Mouse (Mus musculus) liver, embryonic 16.5 days (tissue): Measurements from ENCODE around the gene BC051665. TPM values are rescaled to one million over a fixed set of nuclear protein-coding genes. Genes with fewer than 3 reads are reported as not detected.

ENCODE experiments used
- ATAC-seq: fragments of 200-750 bp; cut with Nextera tagmentation; 2 replicates; pipeline ENCODE4 v1.8.0; 2017; ENCODE audit warnings: low read depth, mild to moderate bottlenecking, moderate number of reproducible peaks, moderate library complexity
- H3K27ac ChIP-seq: fragments of 300-500 bp; sonication (generic); 2 replicates; pipeline ENCODE4 v1.5.1; 2014; ENCODE audit warnings: mild to moderate bottlenecking, low read length
- H3K27me3 ChIP-seq: fragments of 300-500 bp; sonication (generic); 2 replicates; pipeline ENCODE4 v1.6.1; 2014; ENCODE audit warnings: low read depth, low read length, mixed read lengths; ENCODE audit not compliant: control insufficient read depth, insufficient read depth
- H3K36me3 ChIP-seq: fragments of 300-500 bp; sonication (generic); 2 replicates; pipeline ENCODE4 v1.6.1; 2014; ENCODE audit warnings: mild to moderate bottlenecking; ENCODE audit not compliant: control insufficient read depth, insufficient read depth
- H3K4me1 ChIP-seq: fragments of 300-500 bp; sonication (generic); 2 replicates; pipeline ENCODE4 v1.6.1; 2014; ENCODE audit warnings: low read depth, low read length, mixed read lengths; ENCODE audit not compliant: control insufficient read depth
- H3K4me2 ChIP-seq: fragments of 300-500 bp; sonication (generic); 2 replicates; pipeline ENCODE4 v1.6.1; 2014; ENCODE audit warnings: low read depth, low read length, mixed read lengths
- H3K4me3 ChIP-seq: fragments of 300-500 bp; sonication (generic); 2 replicates; pipeline ENCODE4 v1.5.1; 2014; ENCODE audit warnings: low read depth, mild to moderate bottlenecking, low read length
- H3K9ac ChIP-seq: fragments of 300-500 bp; sonication (generic); 2 replicates; pipeline ENCODE4 v1.6.1; 2014; ENCODE audit warnings: low read depth, low read length
- H3K9me3 ChIP-seq: fragments of 300-500 bp; sonication (generic); replicated peaks from 2 replicates; pipeline ENCODE4 v1.6.1; 2016; ENCODE audit warnings: low read length; ENCODE audit not compliant: control insufficient read depth
- WGBS: fragments of 180-500 bp; shearing (Covaris S2); extraction: QIAGEN DNeasy Blood & Tissue Kit; methylation state at CpG from one replicate; pipeline ENCODE4 v1.1.7; 2014; ENCODE audit not compliant: insufficient replicate concordance; 5-methylcytosine and 5-hydroxymethylcytosine counted together
- polyA plus RNA-seq: library from polyadenylated mRNA; unstranded; fragments of >200 nt; fragmentation: Nextera tagmentation; extraction: Ambion mirVana; gene quantifications from 2 replicates; pipeline ENCODE4 v1.2.1, GENCODE M21; 2015

Gene BC051665
- polyA plus RNA-seq, 1 experiment from 2014 or later = not detected

DNA sequence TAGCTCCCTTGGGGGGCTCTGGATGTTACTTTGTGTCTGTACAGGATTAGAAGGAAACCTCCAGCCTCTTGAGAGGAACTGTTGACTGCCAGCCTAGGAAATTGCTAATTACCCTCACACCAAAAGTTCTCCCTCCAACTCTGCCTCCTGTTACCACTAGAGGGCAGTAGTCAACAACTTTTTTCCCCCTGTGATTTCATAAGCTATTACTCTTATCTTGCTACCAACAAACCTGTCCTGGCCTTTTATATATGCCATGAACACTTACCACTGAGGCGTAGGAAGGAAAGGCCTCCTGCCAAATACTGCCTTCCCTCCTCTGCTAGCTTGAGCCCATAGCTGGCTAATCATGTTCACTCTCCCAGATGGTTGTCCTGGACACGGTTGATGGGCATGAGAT is 37.6 kb downstream of the BC051665 start:
- H3K4me2 ChIP-seq = no peak overlapping the region
- no peaks in the 10 kb centered on the region for H3K27me3 ChIP-seq
- no peak for ATAC-seq
- H3K4me3 ChIP-seq = no peak overlapping the region
- 67% methylated on average over 2 of the region's 2 CpGs for WGBS
- no peak overlapping the region for H3K27ac ChIP-seq
- H3K36me3 ChIP-seq = peaks cover 10% of the 10 kb centered on the region; the same call in 1 of the 2 replicates
- no peak overlapping the region for H3K9ac ChIP-seq
- no peaks in the 10 kb centered on the region for H3K9me3 ChIP-seq
- peaks cover 24% of the 10 kb centered on the region for H3K4me1 ChIP-seq

DNA sequence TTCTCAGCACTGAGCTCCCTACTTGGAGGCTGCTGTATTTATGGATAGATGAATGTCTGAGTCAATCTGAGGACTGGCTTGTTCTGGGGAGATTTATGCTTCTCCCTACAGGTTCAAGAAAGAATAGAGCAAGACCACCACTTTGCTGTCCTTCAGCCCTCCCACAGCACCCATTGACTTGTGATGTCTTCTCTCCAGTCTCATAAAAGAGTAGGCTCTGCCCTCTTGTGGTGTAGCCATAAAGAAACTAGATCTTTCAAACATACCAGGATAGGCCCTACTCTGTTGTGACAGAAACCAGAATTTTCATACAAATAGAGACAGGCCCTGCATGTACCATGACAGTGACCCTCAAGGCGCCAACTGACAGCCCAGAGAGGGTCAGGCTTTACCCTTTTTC is 39.0 kb downstream of the BC051665 start:
- no peak for ATAC-seq

DNA sequence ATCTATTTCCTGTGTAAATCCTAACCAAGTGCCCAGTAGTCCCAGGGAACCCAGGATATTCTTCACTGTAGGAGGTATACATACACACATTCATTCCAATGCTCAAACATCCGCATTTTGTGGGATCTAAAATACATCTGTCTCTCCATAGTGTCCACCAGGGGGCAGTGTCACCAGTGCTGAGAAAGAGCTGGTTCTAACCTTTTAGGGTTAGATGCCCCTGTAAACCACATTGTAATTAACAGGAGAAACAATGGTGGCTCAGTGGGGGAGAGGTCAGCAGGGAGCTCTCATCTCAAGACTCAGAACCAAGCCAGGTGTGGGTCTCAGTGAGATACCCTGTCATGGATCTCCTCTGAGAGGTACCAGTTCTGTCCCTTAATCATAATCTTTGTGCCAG is 39.9 kb downstream of the BC051665 start:
- Histone ChIP-seq H3K4me1 (peaks cover 36% of the 10 kb centered on the region), H3K36me3 (no peaks in the 10 kb centered on the region; the same call in 1 of the 2 replicates), H3K27ac (no peak overlapping the region), H3K4me3 (no peak overlapping the region), H3K9me3 (no peaks in the 10 kb centered on the region), H3K4me2 (no peak overlapping the region), H3K9ac (no peak overlapping the region), H3K27me3 (no peaks in the 10 kb centered on the region)
- 37% methylated on average over 1 of the region's 1 CpGs for WGBS
- no peak for ATAC-seq

More for the DNA sequence above, 39.0 kb downstream of the BC051665 start:
- Histone ChIP-seq H3K9me3 (no peaks in the 10 kb centered on the region), H3K4me2 (no peak overlapping the region), H3K36me3 (peaks cover 3% of the 10 kb centered on the region; the same call in 1 of the 2 replicates), H3K4me1 (peaks cover 36% of the 10 kb centered on the region), H3K9ac (no peak overlapping the region), H3K27me3 (no peaks in the 10 kb centered on the region), H3K4me3 (no peak overlapping the region), H3K27ac (no peak overlapping the region)
- 88% methylated on average over 1 of the region's 1 CpGs for WGBS

DNA sequence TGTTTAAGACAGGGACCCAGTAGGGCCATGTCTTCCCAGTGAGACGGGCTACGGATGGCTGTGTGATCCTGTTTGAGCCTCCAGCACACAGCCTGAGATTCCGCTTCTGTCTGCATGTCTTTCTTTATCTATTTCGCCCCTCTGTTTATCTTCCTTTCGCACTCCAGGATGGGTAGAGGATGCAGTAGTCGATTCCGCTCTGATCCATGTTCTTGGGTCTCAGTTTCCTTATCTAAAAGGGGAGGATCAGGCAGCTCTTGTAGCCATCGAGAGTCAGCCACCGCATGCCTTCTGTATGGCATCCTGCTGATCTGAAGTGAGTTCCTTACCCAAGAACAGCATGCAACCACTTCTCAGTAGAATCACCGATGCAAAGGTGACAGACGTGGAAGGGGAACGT is 40.8 kb downstream of the BC051665 start:
- Histone ChIP-seq H3K27ac (peak overlapping the region; percentile 62), H3K4me2 (peak overlapping the region; percentile 22), H3K9ac (no peak overlapping the region), H3K36me3 (no peaks in the 10 kb centered on the region; the same call in 1 of the 2 replicates), H3K4me1 (peaks cover 36% of the 10 kb centered on the region), H3K4me3 (no peak overlapping the region), H3K27me3 (no peaks in the 10 kb centered on the region), H3K9me3 (no peaks in the 10 kb centered on the region)
- peak; percentile 72 for ATAC-seq
- WGBS = 38% methylated on average over 12 of the region's 12 CpGs

GRCm38 (mm10) chr13:60744736-60745135 is 41.4 kb downstream of the BC051665 start:
- Histone ChIP-seq H3K27me3 (no peaks in the 10 kb centered on the region), H3K27ac (peak overlapping the region; percentile 39), H3K36me3 (peaks cover 4% of the 10 kb centered on the region), H3K4me1 (peaks cover 36% of the 10 kb centered on the region), H3K9ac (no peak overlapping the region), H3K9me3 (no peaks in the 10 kb centered on the region), H3K4me3 (no peak overlapping the region), H3K4me2 (peak overlapping the region; percentile 22)
- WGBS = 43% methylated on average over 3 of the region's 3 CpGs
- ATAC-seq = no peak

DNA sequence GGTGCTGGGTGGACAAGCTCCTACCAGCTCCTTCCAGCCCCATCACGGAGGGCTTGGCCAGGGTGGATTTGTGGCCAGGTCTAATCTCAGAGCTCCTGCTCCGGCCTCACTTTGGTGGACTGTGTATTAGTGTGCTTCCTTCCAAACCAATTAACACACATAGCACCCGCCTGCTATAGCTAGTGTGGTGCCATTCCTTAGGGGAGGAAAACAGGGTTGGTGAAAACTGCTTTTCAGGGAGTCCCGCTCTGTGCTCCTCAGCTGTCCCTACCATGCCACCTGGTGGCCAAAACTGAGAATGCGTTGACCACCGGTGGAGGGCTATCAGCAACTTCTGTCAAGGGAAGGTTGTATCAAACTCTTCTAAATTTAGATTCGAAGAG is 42.1 kb downstream of the BC051665 start:
- Histone ChIP-seq H3K27ac (peak overlapping the region; percentile 66; the same call in 1 of the 2 replicates), H3K36me3 (peaks cover 4% of the 10 kb centered on the region), H3K4me2 (peak overlapping the region; percentile 41), H3K9me3 (no peaks in the 10 kb centered on the region), H3K4me3 (no peak overlapping the region), H3K9ac (no peak overlapping the region), H3K4me1 (peaks cover 36% of the 10 kb centered on the region), H3K27me3 (no peaks in the 10 kb centered on the region)
- ATAC-seq = peak; percentile 54
- WGBS = 15% methylated on average over 7 of the region's 7 CpGs

DNA sequence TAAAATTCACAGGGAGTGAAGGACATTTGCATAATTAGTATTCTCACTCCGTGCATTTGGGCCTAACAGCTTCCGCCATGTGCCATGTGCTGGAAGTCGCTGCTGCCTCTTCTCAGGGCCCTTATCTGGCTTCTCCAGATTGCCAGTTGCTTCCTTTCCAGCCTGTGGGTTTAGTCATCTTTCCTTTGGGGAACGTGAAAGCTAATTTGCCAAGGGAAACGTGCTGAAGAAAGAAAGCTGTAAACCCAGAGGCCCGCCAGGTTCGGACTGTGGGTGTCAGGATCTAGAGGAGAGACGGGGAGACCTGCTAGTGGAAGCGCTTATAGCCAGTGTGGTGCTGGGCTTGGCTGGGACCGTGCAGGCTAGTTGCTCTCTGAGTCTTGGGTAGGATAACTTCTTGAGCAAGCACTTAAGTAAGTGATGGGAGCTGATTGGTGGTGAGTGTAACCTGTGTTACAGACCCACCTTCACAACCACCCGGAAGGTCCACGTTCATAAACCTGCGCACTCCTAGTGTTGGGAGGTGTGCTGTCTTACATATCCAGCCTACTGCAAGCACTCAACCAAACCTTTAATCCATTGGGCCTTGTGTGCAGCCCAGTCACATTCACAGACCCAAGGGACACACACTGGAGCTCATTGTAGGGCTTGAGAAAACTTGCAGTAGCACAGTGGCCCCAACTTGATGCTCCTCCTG is 42.6 kb downstream of the BC051665 start:
- Histone ChIP-seq H3K27me3 (no peaks in the 10 kb centered on the region), H3K36me3 (peaks cover 4% of the 10 kb centered on the region), H3K9ac (no peak overlapping the region), H3K9me3 (no peaks in the 10 kb centered on the region), H3K4me1 (peaks cover 36% of the 10 kb centered on the region), H3K4me3 (no peak overlapping the region; the same call in 1 of the 2 replicates), H3K4me2 (peak overlapping the region; percentile 41), H3K27ac (peak overlapping the region; percentile 66)
- peak; percentile 65 for ATAC-seq
- 24% methylated on average over 13 of the region's 13 CpGs for WGBS

DNA sequence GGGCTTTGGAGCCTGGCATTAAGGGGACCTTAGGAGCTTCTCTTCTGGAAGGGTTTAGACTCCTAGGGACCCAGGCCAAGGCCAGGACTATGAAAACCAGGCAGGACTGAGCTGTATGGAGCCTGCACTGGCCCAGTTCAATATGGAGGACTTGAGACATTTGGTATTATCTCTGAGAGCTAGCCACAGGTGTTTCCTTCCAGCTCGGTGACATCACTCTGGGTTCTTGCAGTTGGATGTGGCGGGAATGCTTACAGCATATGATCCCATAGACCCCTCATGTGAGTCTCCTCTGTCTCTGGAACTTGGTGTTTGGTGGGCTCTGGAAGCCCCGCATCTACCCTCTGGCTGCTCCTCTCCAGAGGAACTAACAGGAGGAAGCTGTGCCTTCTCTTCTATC is 43.6 kb downstream of the BC051665 start:
- Histone ChIP-seq H3K27me3 (no peaks in the 10 kb centered on the region), H3K36me3 (peaks cover 4% of the 10 kb centered on the region), H3K4me1 (peaks cover 44% of the 10 kb centered on the region), H3K9ac (no peak overlapping the region), H3K4me3 (no peak overlapping the region), H3K4me2 (0 out of 2 replicates have a peak overlapping the region, but pooled peaks have one; percentile 6), H3K9me3 (no peaks in the 10 kb centered on the region), H3K27ac (peak overlapping the region; percentile 66)
- ATAC-seq = no peak
- 36% methylated on average over 3 of the region's 3 CpGs for WGBS

DNA sequence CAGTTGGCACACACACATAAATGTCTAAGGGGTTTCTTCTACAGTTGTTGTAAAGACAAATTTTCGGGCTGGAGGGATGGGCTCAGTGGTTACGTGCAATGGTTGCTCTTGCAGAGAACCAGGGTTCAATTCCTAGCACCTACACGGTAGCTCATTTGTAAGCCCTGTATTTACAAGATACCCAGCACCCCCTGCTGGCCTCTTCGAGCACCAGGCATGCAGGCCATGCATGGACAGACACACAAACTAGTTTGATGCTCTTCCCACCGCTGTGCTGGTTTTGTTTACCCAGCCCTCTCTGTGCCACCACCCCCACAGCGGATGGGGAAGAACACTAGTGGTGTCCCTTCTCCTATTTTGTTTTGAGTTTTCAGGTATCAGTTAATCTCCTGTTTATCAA is 45.9 kb downstream of the BC051665 start:
- 75% methylated on average over 6 of the region's 6 CpGs for WGBS
- peaks cover 4% of the 10 kb centered on the region for H3K36me3 ChIP-seq
- H3K4me2 ChIP-seq = no peak overlapping the region
- no peak for ATAC-seq
- no peak overlapping the region for H3K4me3 ChIP-seq
- H3K9ac ChIP-seq = no peak overlapping the region
- H3K4me1 ChIP-seq = peaks cover 45% of the 10 kb centered on the region
- H3K9me3 ChIP-seq = no peaks in the 10 kb centered on the region
- H3K27me3 ChIP-seq = no peaks in the 10 kb centered on the region
- no peak overlapping the region for H3K27ac ChIP-seq
